Mouse (Mus musculus): ENCODE data around the gene Higd2a. TPM values are rescaled to one million over a fixed set of nuclear protein-coding genes. Genes with fewer than 3 reads are reported as not detected.

The Higd2a gene
- total RNA-seq, 2 experiments from 2014 or later: 183 to 199 TPM

DNA sequence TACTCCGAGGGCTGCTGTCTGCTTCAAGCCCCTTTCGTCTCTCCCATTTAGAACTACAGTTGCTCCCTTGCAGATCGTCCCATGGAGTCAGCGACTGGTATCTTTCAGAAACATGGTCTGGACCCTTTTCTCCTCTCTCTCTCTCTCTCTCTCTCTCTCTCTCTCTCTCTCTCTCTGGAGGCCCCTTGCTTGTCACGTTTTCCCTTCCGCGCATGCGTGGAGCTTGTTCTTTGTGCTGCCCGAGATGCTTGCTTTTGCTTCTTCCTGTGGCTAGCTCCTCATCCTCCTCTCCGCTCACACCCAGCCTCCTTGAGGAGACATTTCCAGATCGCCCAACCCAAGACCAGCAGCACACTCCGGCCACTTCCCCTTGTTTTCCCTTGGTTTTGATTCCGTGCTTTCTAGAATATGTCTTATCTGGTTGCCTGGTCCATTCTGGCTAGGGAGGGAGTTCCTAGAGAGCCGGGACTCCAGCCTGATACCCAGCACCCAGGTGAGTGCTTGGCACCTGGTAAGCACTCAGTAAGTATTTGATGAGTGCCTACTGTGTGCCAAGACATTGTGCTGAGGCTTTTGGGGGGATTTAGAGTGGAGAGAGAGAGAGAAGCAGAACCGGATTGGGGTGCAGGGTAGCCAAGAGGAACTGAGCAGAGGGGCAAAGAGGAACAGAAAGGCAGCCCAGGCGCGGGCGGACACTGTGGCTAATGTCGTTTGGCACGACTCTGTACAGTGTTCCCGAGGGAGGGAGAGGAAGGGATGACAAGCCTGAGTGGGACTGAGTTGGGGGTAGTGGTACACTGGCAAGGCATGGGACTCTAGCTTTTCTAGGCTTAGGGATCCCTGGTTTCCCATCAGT, 12.1 kb upstream of the Higd2a start:
- no peak for DNase-seq (ENCODE audit: extremely low spot score in 1 of 2, low spot score in 1 of 2)

DNA sequence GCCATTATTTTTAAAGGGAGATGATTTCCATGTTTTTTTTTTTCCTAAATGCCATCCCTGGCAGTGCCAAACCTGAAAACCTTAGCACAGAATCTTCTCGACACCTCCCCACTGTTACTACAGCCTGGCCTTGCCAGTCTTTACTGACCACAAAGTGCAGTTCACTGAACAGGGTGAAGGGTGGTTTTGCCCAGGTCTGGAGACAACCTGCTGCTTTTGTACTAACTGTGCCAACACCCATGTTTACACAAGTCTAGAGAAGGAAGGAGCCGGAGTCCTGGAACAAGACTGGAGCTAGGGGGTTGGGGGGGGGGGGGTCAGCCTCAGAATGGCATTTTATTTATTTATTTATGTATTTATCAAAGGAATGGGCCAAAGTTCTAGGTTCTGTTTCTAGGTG, 8.6 kb upstream of the Higd2a start:
- no peak for DNase-seq (ENCODE audit: extremely low spot score in 1 of 2, low spot score in 1 of 2)

DNA sequence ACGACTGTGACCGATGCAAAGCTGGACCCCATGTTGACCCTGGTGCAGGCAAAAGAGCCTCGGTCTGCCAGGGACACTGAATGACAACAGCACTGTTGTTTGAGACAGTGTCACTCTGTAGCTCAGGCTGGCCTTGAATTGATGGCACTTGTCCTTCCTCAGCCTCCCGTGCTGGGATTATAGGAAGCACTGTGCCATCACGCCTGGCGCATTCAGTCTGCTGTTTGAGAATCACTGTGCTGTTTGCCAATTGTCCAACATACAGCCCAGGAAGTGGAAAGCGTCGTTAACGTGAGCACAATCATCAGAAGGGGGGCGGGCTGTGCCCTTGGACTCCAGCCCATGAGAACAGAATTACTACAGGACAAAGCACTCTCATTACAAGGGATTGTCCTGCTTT, 7.9 kb upstream of the Higd2a start:
- DNase-seq (ENCODE audit: extremely low spot score in 1 of 2, low spot score in 1 of 2): no peak

DNA sequence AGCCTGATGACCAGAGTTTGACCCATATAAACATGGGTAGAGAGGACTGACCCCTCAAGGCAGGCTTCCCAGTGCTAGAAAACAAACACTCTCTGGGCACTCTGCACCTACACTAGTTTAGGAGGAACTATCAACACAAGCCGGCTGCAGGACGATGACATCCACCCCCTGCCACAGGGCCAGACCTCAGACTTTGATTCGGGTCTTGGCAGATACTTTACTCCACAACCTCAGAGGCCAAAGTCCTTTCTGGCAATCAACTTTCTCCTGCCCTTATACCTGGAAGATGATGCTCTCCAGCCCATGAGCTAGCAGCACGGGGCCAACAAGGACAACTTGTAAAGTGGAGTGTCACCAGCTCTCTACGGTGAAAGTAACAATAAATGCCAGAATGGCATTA, 7.1 kb upstream of the Higd2a start:
- DNase-seq (ENCODE audit: extremely low spot score in 1 of 2, low spot score in 1 of 2): no peak

DNA sequence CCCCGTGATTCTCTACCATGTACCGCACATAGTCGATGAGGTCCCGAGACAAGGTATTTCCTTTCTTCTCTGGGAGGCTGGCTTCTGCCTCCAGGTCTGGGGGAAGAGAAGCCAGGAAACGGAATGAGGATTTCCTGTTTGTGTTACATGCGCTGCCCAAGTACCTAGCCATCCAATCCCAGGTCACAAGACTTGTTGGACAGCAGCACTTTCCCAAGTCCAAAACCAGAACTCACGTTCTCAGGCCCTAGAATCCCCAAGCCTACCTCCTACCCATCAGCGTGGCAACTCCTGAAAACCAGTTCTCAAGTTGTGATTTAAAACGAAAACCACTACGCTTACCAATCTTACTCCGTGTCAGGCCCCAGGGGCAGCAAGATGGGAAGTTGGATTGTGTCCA, 4.2 kb upstream of the Higd2a start:
- no peak for DNase-seq (ENCODE audit: extremely low spot score in 1 of 2, low spot score in 1 of 2)

DNA sequence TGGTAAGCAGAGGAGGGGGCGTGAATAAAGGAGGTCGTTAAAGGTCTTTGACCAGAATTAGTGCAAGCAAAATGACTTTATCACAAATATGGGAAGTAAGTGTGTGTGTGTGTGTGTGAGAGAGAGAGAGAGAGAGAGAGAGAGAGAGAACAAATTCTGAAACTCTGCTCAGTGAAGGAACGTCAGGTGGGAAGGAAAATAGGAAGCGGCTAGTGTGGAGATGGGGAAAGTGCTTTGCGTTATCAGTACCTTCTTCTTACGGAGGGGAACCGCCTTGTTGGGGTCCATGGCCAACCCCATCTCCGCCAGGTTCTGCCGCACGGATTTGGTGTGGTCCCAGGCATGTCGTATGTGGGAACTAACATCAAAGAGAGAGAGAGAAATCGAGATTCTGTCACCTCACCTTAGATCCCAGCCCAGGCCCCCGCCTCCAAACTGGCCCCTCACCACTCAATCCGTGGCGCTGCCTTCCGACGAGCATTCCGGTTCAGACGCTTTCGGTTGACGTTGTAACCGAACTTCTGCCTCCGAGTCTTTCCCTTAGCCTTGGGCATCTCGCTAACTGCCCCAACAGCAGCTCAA, 502 bp upstream of the Higd2a start:
- DNase-seq (ENCODE audit: extremely low spot score in 1 of 2, low spot score in 1 of 2): no peak

DNA sequence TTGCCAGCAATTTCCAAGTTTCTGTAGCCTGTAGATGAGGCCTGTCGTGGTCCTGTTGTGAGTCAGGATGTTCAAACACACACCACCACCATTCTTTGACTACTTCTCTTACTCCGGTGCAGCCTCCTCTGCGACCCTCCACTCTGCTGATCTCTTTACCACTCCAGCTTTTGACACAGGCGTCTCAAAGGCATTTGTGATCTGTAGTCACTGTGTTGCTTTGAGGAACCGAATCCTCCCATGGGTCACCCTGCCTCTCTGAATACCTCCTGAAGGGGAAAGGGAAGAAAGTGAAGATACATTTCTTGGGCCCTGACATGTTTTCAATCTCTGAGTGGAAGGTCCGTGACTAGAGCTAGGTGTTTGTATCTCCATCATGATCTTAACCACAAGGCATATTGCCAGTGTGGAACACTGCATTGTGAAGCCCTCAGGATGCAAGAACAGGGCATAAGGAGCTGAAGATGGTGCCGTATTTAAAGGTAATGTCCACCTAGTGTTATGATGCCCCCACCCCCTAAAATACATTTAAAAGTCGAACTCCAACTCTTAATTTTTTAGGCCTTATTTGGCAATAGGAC, 1.9 kb downstream of the Higd2a start:
- DNase-seq (ENCODE audit: extremely low spot score in 1 of 2, low spot score in 1 of 2): no peak

DNA sequence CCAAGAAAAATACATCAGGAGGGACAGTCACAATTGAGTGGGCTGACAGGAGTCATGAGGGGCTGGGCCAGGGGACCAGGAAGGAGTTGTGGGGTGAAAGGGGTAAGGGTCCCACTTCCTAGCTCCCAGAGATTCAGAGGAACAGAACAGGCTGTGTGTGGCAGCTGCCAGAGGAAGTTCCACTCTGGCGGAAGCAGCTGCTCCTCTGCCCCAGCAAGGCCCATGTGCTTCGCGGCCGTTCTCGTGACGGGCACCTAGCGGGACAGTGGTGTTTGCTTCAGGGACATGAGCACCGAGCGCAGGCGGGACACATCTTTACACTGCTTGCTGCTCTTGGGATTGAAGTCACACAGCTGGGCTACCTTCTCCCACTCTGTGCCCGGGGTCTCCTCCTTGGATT, 3.6 kb downstream of the Higd2a start:
- no peak for DNase-seq (ENCODE audit: extremely low spot score in 1 of 2, low spot score in 1 of 2)

DNA sequence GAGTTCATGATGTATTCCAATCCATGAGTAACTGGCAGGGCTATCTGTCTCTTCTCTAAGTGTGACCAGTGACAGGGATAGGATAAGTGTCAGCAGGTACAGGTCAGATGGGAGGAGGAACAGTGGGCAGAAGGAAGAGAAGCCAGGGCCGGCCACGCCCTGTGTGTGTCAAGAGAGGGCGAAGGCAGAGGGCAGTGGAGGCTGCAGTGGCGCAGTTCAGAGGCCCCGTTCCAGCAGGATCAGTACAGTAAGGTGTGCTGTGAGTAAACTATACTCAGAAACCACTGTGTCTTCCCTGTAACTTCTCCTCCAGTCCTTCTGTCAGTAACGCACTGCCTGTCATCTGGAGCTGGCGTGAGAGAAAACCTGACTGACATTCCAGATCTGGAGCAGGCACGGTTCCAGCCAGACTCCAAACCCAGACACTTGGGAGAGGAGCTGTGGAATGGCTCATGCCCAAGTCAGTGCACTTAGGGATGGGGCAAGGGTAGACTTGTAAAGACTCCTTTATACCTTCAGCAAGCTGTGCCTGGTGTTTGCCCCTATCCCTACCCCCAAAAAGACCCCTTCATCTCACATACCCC, 6.2 kb downstream of the Higd2a start:
- no peak for DNase-seq (ENCODE audit: extremely low spot score in 1 of 2, low spot score in 1 of 2)

DNA sequence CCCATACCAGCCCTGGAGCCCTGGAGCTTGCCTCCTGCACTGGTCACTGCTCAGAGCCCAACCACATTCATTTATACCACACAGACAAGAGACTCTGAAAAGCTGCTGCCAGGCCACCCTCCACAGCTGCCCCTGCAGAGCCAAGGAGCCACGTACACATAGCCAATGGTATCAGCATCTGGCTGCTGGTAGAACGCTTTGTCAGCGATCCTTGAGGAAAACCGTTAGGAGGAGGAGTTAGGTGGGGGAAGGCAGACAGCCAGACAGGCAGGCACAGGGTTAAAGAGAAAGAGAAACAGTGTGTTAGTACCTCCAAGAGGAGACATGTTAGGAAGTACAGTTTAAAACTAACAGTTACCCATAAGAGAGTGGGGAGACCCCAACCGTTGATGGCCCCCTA, 6.9 kb downstream of the Higd2a start:
- DNase-seq (ENCODE audit: extremely low spot score in 1 of 2, low spot score in 1 of 2): no peak

DNA sequence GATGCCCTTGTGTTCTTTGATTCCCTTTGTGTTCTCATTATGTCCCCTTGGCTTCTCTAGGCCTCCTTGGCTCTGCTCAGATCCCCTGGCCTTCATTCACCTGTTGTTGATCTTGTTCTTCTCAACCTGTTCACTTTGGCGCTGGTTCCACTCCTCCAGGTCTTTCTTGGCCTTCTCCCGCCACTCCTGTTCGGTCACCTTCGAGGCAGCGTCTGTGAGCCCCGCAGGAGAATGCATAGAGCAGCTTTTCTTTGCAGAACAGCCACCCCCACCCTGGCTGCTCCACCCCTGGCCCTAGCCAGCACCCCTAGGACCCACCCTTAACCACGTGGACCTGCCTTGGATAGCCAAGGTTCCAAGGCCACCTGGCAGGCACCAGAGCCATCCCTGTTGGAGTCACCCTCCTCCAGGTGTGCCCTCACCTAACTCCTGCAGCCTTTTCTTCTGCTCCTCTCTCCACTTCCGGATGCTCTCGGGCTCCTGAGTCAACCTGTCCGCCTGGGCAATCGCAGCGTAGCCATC, 8.7 kb downstream of the Higd2a start:
- DNase-seq (ENCODE audit: extremely low spot score in 1 of 2, low spot score in 1 of 2): no peak

DNA sequence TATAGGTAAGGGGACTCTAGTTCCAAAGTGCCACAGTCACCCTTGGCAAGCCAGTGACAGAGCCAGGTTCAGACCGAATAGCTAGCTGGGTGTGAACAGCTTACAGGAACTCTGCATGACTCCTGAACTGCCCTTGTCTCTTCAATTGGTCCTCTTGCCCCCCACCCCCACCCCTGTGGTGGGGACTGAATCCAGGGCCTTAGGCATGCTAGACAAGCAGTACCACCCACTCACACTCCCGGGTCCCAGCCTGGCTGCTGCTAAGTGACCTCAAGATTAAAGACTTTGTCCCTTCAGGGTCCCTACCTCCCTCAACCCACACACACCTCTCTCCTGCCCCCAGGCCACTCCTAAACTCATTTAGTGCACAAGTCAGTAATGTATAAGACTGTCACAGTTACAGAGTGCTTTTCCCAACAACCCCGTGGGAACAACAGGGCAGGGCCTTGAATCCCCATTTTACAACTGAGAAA, 12.7 kb downstream of the Higd2a start:
- DNase-seq (ENCODE audit: extremely low spot score in 1 of 2, low spot score in 1 of 2): no peak

DNA sequence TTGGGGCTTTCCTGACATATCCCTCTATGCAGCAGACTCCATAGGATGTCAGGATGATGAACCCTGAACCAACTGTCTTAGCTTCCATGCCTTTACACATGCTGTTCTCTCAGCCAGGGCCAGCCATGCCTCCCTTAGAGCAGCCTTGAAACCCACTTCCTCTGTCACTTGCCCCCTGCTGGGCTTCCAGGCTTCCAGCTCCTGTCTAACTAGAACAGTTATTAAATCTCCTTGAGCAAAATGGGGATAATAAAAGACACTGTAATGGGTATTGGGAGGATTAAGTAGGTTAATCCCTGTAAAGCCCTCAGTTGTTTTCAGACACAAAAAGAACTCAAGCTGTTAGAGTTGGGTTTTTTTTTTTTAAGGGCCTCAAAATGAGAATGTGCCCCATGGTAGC, 13.5 kb downstream of the Higd2a start:
- DNase-seq (ENCODE audit: extremely low spot score in 1 of 2, low spot score in 1 of 2): no peak

DNA sequence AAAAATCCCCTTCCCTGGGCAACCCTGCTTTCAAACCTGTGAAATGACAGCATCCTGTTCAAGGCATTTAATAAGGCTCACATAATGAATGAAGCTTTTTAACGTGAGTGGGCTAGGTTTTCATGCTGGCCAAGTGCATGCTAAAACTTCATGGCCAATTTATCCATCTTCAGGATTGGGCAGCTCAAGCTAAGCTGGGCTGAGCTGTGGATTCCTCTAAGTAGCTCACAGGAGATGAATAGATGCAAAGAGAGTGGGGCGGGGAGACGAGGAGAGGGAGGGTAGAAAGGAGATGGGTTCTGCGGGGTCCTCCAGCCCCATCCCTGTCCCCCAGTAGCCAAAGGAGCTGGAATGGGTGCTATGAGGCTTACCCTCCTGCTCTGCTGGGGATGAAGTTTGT, 14.2 kb downstream of the Higd2a start:
- no peak for DNase-seq (ENCODE audit: extremely low spot score in 1 of 2, low spot score in 1 of 2)

DNA sequence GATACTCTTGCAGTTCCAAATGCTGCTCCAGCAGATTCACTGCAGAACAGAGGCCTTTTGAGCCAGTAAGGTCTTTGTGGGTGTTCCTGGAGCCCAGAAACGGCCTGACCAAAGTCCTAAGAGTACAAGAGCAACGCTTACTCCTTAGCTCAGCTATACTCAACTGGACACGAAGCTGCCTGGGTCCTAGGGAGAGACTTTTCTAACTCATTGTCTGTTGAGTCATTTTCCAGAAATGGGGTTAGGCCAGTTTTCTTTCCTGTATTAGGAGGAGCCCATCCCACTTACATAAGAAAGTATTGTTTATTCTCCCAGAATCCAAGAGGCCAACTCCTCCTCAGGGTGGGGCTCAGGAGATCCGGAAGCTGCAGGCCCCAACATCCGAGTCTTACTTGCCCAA, 15.4 kb downstream of the Higd2a start:
- DNase-seq (ENCODE audit: extremely low spot score in 1 of 2, low spot score in 1 of 2): no peak

DNA sequence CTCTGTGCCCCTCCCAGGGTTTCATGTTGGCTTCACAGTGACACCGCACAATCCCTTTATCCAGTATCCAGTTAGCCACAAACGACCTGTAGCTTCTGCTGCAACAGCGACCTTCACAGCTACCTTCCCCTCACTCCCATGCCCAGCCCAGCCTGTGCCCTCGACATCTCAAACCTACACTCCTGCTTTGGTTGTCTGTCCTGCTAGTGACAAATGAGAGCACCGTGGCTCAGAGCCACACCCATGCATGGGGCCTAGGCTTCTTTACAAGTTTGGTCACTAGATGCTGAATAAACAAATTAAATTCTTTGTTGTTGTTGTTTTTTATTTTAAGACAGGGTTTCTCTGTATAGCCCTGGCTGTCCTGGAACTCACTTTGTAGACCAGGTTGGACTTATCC, 17.2 kb downstream of the Higd2a start:
- no peak for DNase-seq (ENCODE audit: extremely low spot score in 1 of 2, low spot score in 1 of 2)

DNA sequence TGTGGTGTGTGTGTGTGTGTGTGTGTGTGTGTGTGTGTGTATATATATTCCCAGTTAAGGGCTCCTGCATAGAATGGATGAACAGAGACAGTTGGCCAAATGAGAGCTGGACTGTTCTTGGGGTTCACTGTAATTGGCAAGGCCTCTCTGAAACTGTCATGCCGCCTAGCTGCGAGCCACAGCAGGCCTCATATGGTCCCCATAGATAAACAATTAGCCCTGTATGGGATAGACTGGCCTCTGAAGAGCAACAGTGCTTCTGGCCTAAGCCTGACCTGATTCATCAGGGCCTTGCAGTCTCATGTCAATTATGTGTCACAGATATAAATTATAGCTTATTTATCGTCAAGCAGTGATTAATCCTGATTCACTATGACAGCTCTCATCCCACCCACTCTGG, 18.0 kb downstream of the Higd2a start:
- no peak for DNase-seq (ENCODE audit: extremely low spot score in 1 of 2, low spot score in 1 of 2)

DNA sequence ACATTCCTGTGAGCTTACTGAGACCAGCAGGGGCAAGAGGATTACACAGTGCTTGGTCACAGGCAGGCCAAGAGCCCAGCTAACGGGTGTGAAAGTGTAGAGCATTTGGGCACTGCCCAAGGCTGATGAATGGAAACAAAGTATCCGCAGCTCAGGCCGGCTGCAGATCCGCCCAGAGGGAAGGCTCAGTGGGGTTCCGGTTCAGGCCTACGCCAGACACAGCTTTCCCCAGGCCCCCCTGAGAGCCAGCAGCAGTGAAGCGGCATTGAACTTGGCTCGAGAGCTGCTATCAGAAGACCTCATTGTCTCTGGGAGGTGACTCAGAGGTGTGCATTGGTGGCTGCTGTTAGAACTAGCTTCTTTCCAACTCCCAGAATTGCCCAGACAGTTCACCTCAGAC, 18.7 kb downstream of the Higd2a start:
- no peak for DNase-seq (ENCODE audit: extremely low spot score in 1 of 2, low spot score in 1 of 2)

DNA sequence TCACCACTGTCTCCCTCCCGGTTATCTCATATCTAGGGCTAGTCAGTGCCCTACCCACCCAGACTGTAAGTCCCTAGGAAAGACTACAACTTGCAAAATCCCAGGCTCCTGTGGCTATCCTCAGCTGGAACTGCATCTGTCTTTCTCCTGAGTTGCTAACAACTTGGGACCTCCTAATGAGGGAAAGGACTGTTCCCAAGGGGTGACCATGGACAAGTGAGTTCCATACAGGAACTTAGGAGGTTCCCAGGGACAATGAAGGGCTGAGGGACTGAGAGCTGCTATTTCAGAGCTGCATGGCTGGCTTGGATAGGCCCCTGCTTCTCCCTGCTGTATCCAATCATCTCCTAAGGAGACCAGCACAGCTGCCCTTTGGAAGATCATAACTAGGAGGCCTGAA, 19.3 kb downstream of the Higd2a start:
- DNase-seq (ENCODE audit: extremely low spot score in 1 of 2, low spot score in 1 of 2): no peak

DNA sequence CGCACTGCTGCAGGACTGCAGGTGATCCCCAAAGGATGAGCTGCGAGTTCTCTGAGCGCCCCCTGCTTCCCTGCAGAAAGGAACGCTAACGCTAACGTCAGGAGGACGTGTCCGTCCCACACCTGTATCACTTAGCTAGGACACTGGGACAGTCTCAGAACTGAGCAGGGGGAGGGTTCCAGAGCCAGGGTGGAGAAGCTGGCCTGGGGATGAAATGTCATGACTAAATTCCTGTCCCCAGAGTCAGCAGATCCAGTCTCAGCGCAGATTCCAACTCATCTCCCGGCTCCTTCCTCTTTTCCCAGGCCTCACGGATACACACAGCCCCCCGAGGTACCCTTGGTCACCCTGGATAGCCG, 20.6 kb downstream of the Higd2a start:
- DNase-seq (ENCODE audit: extremely low spot score in 1 of 2, low spot score in 1 of 2): no peak

DNA sequence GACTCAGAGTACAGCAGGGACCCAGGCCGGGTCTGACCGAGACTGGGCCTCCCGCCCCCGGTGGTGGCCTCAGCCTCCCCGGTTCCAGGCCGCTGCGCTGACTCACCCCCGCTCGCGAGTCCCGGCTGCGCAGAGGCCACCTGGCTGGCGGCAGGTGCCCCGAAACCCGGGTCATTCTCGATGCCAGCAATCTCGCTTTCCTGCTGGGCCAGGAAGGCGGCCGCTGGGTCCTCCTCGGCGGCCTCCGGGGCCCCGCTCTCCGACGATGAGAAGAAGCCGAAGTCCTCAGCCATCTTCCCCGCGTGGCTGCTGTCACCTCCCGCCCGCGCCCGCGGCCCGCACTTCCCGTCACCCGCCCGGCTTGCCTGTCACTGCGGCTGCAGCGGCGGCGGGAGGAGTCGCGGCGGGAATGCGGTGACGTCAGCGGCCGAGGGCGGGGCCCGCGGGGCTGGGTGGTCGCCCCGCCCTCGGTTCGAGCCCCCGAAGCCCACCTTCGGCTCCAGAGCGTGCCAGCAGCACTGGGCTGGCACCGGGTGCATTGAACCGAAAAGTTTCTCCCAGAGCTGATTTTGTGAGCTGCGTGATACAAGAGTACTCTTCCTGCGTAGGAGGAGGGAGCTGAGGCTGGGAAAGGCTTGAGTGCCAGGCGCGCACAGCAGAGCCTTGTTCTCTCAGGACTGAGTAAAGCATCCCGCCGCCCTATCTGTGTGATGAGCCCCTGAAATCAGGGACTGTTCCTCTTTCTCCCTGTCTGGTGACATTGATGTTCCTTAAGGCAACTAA, 21.2 kb downstream of the Higd2a start, which contains the start of gene Cltb:
Gene Cltb (minus strand): TSS at position 373 of the 783 bp plus-strand sequence.
- peak; percentile 92 to 95 for DNase-seq (ENCODE audit: extremely low spot score in 1 of 2, low spot score in 1 of 2)
